Mouse (Mus musculus) liver, adult 2 months (tissue): ENCODE results near the gene Ahcyl2.

Experiments used
- CTCF ChIP-seq: fragments of 200-500 bp; IDR thresholded peaks from 2 replicates; pipeline ENCODE4 v1.5.1; 2011; ENCODE audit warnings: low read depth, low read length, control low read depth
- POLR2A ChIP-seq: fragments of 200-500 bp; IDR thresholded peaks from 2 replicates; pipeline ENCODE4 v1.6.1; 2011; ENCODE audit warnings: low read length, control low read depth; ENCODE audit not compliant: insufficient read depth; ENCODE audit errors: extremely low read depth

DNA sequence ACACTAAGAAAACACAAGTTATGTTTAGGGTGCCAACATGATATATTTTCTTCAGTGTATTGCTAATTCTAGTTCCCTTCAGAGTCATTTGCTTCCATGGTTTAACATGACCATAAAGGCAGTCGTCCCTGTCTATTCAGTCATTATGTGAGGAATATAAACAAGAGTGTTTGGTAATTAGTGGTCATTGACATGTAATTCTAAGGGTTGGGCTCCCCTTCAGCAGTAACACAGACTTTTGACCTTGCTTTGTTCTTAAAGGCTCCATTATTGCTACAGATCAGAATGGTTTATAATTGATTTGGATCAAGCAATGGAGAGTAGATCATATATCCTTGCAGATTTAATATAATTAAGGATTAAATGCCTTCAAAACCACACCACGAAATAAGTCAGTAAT, 82.9 kb downstream of the Ahcyl2 start:
- no peak for TF ChIP-seq POLR2A
- TF ChIP-seq CTCF = no peak
